Comparison of ENCODE assay signal across 8 mouse cellular contexts in genomic region chr3:99253092-99253488, GRCm38 (mm10). TPM values are rescaled to one million over a fixed set of nuclear protein-coding genes. Genes with fewer than 3 reads are reported as not detected.
DNase-seq lines count a peak whose midpoint lies in the region; ATAC-seq lines count a peak whose summit lies in the region.

No protein-coding gene starts in this region.

- no peaks in the 10 kb centered on the region for H3K9me3 ChIP-seq in kidney, embryonic 16.5 days (ENCODE audit: low read length)
- no peaks in the 10 kb centered on the region for H3K9me3 ChIP-seq in hindbrain, embryonic 13.5 days
- no peaks in the 10 kb centered on the region for H3K9me3 ChIP-seq in neural tube, embryonic 12.5 days

- WGBS in kidney, embryonic 16.5 days: under 1% methylated on average over 12 of the region's 12 CpGs
- WGBS in hindbrain, embryonic 13.5 days: 1% methylated on average over 12 of the region's 12 CpGs
- WGBS in neural tube, embryonic 12.5 days: under 1% methylated on average over 12 of the region's 12 CpGs

- H3K27me3 ChIP-seq in kidney, embryonic 16.5 days (ENCODE audit: insufficient read depth, low read length): peaks cover 95% of the 10 kb centered on the region
- peaks cover 100% of the 10 kb centered on the region for H3K27me3 ChIP-seq in hindbrain, embryonic 13.5 days
- peaks cover 96% of the 10 kb centered on the region for H3K27me3 ChIP-seq in neural tube, embryonic 12.5 days (replicated peaks)

- DNase-seq in kidney, adult 8-10 months: no peak
- DNase-seq in embryo, embryonic 11.5 days (ENCODE audit: low read depth, low spot score): peak; percentile 59
- no peak for DNase-seq in urinary bladder, adult 18-20 months (ENCODE audit: low spot score in 2 of 2)
- no peak for DNase-seq in cerebellum, adult 9-11 months
- no peak for DNase-seq in spleen, postnatal 14 days (ENCODE audit: low spot score in 2 of 2)

- 0 out of 2 replicates have a peak, but pooled peaks have one; percentile 32 for ATAC-seq in kidney, embryonic 16.5 days (ENCODE audit: low FRiP score, low TSS enrichment)
- peak; percentile 41; the same call in 1 of the 2 replicates for ATAC-seq in hindbrain, embryonic 13.5 days (ENCODE audit: low FRiP score)
- ATAC-seq in neural tube, embryonic 12.5 days (ENCODE audit: low FRiP score, low read depth): peak; percentile 46; the same call in 1 of the 2 replicates

- H3K4me3 ChIP-seq in kidney, embryonic 16.5 days (ENCODE audit: low read length): peak overlapping the region; percentile 48; the same call in 1 of the 2 replicates
- peak overlapping the region; percentile 32; the same call in 1 of the 2 replicates for H3K4me3 ChIP-seq in hindbrain, embryonic 13.5 days
- H3K4me3 ChIP-seq in neural tube, embryonic 12.5 days: no peak overlapping the region

- H3K4me1 ChIP-seq in kidney, embryonic 16.5 days (ENCODE audit: insufficient read depth, low read length): peaks cover 7% of the 10 kb centered on the region
- peaks cover 7% of the 10 kb centered on the region for H3K4me1 ChIP-seq in hindbrain, embryonic 13.5 days (replicated peaks)
- peaks cover 11% of the 10 kb centered on the region; the same call in 1 of the 2 replicates for H3K4me1 ChIP-seq in neural tube, embryonic 12.5 days

- H3K27ac ChIP-seq in kidney, embryonic 16.5 days (ENCODE audit: low read length): no peak overlapping the region
- H3K27ac ChIP-seq in hindbrain, embryonic 13.5 days: no peak overlapping the region
- H3K27ac ChIP-seq in neural tube, embryonic 12.5 days: no peak overlapping the region

- peak overlapping the region; percentile 68 for H3K4me2 ChIP-seq in kidney, embryonic 16.5 days (replicated peaks; ENCODE audit: low read depth, low read length)
- H3K4me2 ChIP-seq in hindbrain, embryonic 13.5 days: peak overlapping the region; percentile 54; the same call in 1 of the 2 replicates
- peak overlapping the region; percentile 67; the same call in 1 of the 2 replicates for H3K4me2 ChIP-seq in neural tube, embryonic 12.5 days (replicated peaks)

- no peak overlapping the region for H3K9ac ChIP-seq in kidney, embryonic 16.5 days (replicated peaks; ENCODE audit: low read length)
- no peak overlapping the region for H3K9ac ChIP-seq in hindbrain, embryonic 13.5 days
- H3K9ac ChIP-seq in neural tube, embryonic 12.5 days: no peak overlapping the region

- no peaks in the 10 kb centered on the region for H3K36me3 ChIP-seq in kidney, embryonic 16.5 days (ENCODE audit: insufficient read depth, low read length)
- H3K36me3 ChIP-seq in hindbrain, embryonic 13.5 days: no peaks in the 10 kb centered on the region
- H3K36me3 ChIP-seq in neural tube, embryonic 12.5 days: no peaks in the 10 kb centered on the region

RNA-seq across cellular contexts. Expression of gene Tbx15, which starts 12.9 kb away (rescaled TPM):
- 0.09 and 0.19 TPM in 2 replicates for polyA plus RNA-seq in kidney, embryonic 16.5 days (2015; fragmentation: Nextera tagmentation; extraction: Ambion mirVana)
- polyA plus RNA-seq in hindbrain, embryonic 13.5 days (2015; fragmentation: Nextera tagmentation; extraction: Ambion mirVana): 0.57 and 1.1 TPM in 2 replicates
- 1.6 and 2.7 TPM in 2 replicates for polyA plus RNA-seq in neural tube, embryonic 12.5 days (2016; fragmentation: Nextera tagmentation; extraction: Ambion mirVana)
